Mouse (Mus musculus) large intestine, adult 2 months (tissue): Measurements from ENCODE around the gene Cabp2. TPM values are rescaled to one million over a fixed set of nuclear protein-coding genes. Genes with fewer than 3 reads are reported as not detected.
A peak's percentile ranks its signal among the peaks of the same experiment; 100 is the strongest.

Experiments used
- DNase-seq: peaks from one replicate; pipeline ENCODE4 v3.0.0-alpha.2; 2012; ENCODE audit warnings: low read depth, low spot score
- WGBS: fragments of 180-500 bp; shearing (Covaris S2); methylation state at CpG from one replicate; pipeline ENCODE4 v1.1.7; 2018; 5-methylcytosine and 5-hydroxymethylcytosine counted together
- polyA plus RNA-seq: library from polyadenylated mRNA; depleted of rRNA; stranded (reverse); fragments of >200 nt; gene quantifications from 2 replicates; pipeline ENCODE4 v1.2.3, GENCODE M21; 2012

Cabp2 gene
- polyA plus RNA-seq, 1 experiment: not detected

- DNase-seq: no peak
- WGBS: 1% methylated on average over 21 of the region's 21 CpGs
Observed at GRCm38 (mm10) chr19:4097441-4097825, 16.1 kb downstream of the Cabp2 start.

- DNase-seq: no peak
- WGBS: 66% methylated on average over 13 of the region's 13 CpGs
Observed at GRCm38 (mm10) chr19:4098426-4098825, 17.0 kb downstream of the Cabp2 start.

- 4% methylated on average over 9 of the region's 9 CpGs for WGBS
Observed at GRCm38 (mm10) chr19:4099056-4099455, 17.7 kb downstream of the Cabp2 start.

GRCm38 (mm10) chr19:4099837-4100717, 18.7 kb downstream of the Cabp2 start, which contains the start of gene Pitpnm1:
Gene Pitpnm1 (plus strand): TSS chr19:4099998.
- WGBS: 1% methylated on average over 53 of the region's 53 CpGs
- DNase-seq: no peak

More at GRCm38 (mm10) chr19:4099056-4099455, 17.7 kb downstream of the Cabp2 start:
- DNase-seq: peak; percentile 94

- 7% methylated on average over 52 of the region's 52 CpGs for WGBS
- no peak for DNase-seq
Observed at GRCm38 (mm10) chr19:4100718-4101261, 19.4 kb downstream of the Cabp2 start.

GRCm38 (mm10) chr19:4101466-4101865, 20.1 kb downstream of the Cabp2 start:
- WGBS: 95% methylated on average over 6 of the region's 6 CpGs
- no peak for DNase-seq

GRCm38 (mm10) chr19:4102049-4102448, 20.7 kb downstream of the Cabp2 start:
- no peak for DNase-seq
- WGBS: 92% methylated on average over 2 of the region's 2 CpGs

GRCm38 (mm10) chr19:4102626-4103025, 21.2 kb downstream of the Cabp2 start:
- DNase-seq: no peak
- 95% methylated on average over 12 of the region's 12 CpGs for WGBS

- 97% methylated on average over 18 of the region's 18 CpGs for WGBS
Observed at GRCm38 (mm10) chr19:4103294-4103693, 21.9 kb downstream of the Cabp2 start.

GRCm38 (mm10) chr19:4103792-4104191, 22.4 kb downstream of the Cabp2 start:
- 82% methylated on average over 3 of the region's 3 CpGs for WGBS
- no peak for DNase-seq

More at GRCm38 (mm10) chr19:4103294-4103693, 21.9 kb downstream of the Cabp2 start:
- no peak for DNase-seq

- 94% methylated on average over 16 of the region's 16 CpGs for WGBS
Observed at GRCm38 (mm10) chr19:4104675-4105194, 23.4 kb downstream of the Cabp2 start.

GRCm38 (mm10) chr19:4106654-4107053, 25.3 kb downstream of the Cabp2 start:
- 93% methylated on average over 14 of the region's 14 CpGs for WGBS
- no peak for DNase-seq

More at GRCm38 (mm10) chr19:4104675-4105194, 23.4 kb downstream of the Cabp2 start:
- no peak for DNase-seq

GRCm38 (mm10) chr19:4108535-4108934, 27.2 kb downstream of the Cabp2 start:
- DNase-seq: no peak
- 85% methylated on average over 9 of the region's 9 CpGs for WGBS

GRCm38 (mm10) chr19:4112063-4112960, 30.9 kb downstream of the Cabp2 start:
- no peak for DNase-seq
- WGBS: 92% methylated on average over 26 of the region's 26 CpGs

- 14% methylated on average over 13 of the region's 13 CpGs for whole genome bisulfite sequencing
- no peak for DNase-seq
Observed at GRCm38 (mm10) chr19:4113186-4113805, 31.9 kb downstream of the Cabp2 start.

- no peak for DNase-seq
- 5% methylated on average over 5 of the region's 5 CpGs for whole genome bisulfite sequencing
Observed at GRCm38 (mm10) chr19:4113806-4114230, 32.4 kb downstream of the Cabp2 start.

GRCm38 (mm10) chr19:4114551-4114950, 33.2 kb downstream of the Cabp2 start:
- WGBS: 55% methylated on average over 10 of the region's 10 CpGs
- no peak for DNase-seq

- 94% methylated on average over 10 of the region's 10 CpGs for WGBS
- no peak for DNase-seq
Observed at GRCm38 (mm10) chr19:4115144-4115543, 33.8 kb downstream of the Cabp2 start.

GRCm38 (mm10) chr19:4115816-4116215, 34.4 kb downstream of the Cabp2 start:
- 86% methylated on average over 11 of the region's 11 CpGs for WGBS
- no peak for DNase-seq
